Mouse (Mus musculus) urinary bladder, postnatal 4 days (tissue): ENCODE measurements around the gene Olfr166.
"Not testable (repeated sequence)": the region's sequence is repeated elsewhere in the genome, so short reads cannot be mapped to it uniquely, and the experiment has no call there.

Experiments used
- DNase-seq, 2 experiments: peaks; one replicate each; pipeline ENCODE4 v3.0.0; 2021 to 2022; ENCODE audit warnings: low spot score in 2 of 2

Olfr166 gene

DNA sequence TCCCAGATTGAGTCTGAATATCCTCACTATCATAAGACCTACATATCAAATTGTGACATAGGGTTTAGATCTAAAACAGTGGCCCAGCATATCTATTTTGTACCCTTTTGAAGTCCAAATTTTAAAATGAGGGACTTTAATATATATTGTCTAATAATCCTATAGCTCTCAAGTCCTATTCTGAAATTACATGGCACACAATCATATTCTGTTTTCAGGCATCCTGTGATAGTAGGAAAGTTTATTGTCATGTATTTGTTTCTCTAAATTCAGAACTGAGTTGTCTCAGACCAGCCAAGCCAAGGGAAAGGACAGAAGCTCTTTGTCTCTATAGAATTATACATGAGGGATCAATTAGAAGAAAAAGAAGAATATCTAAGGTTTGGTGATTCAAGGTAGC lies at the start of gene Olfr166:
Gene Olfr166, plus strand, starts transcription at position 301 of the 400 bp plus-strand sequence.
- no peak for DNase-seq

DNA sequence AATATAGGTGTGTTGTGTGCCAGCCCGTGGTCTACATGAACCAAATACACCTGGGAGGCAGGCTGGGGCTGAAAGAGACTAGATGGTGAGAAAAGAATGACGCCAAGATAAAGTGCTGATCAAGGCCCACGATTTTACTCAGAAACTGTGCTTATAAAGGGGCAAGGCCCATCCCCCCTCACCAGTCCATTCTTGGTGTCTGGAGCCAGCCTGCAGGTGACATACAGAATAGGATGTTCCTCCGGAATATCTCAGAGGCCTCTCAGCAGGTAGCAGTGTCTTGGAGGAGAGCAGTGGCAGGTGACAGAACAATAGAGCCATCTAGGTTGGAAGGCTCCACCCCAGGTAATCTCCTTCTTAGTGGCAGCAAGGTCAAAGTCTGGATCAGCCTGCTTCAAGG lies 24.8 kb upstream of the Olfr166 start:
- DNase-seq: not testable (repeated sequence)

DNA sequence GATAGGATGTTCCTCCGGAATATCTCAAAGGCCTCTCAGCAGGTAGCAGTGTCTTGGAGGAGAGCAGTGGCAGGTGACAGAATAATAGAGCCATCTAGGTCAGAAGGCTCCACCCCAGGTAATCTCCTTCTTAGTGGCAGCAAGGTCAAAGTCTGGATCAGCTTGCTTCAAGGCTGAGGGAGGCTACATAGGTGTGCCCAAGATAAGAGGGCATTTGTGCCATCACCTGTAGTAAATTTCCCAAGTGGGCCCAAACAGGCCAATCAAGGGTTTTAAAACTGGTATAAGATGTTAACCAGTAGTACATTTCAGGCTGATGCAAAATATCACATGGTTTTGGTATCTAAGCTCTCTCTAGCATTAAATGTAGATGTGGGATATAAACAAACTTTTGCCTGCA lies 19.1 kb upstream of the Olfr166 start:
- DNase-seq: no peak

DNA sequence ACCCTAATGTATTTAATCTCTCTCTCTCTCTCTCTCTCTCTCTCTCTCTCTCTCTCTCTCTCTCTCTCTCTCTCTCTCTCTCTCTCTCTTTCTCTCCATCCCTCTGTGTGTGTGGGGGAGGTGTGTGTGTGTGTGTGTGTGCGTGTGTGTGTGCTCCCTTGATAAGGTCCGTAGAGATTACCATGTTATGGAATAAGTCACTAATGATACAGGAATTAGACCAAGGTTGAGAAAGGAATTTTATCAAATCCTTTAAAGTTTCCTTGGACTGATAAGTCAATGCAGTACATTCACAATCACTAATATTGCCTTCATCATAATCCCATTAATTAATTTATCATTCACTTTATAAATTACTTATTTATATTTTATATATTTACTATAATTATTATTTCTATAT lies 38.7 kb downstream of the Olfr166 start, which contains the start of gene Olfr167:
Gene Olfr167, minus strand, starts transcription at position 101 of the 400 bp plus-strand sequence.
- DNase-seq: no peak

- DNase-seq: no peak
Measured at GRCm38 (mm10) chr16:19535455-19535854, 52.0 kb downstream of the Olfr166 start, which contains the start of gene Olfr168. Olfr168 (minus strand) TSS chr16:19535555.
